Mouse (Mus musculus): Measurements from ENCODE around the gene Gm37240. TPM values are rescaled to one million over a fixed set of nuclear protein-coding genes. Genes with fewer than 3 reads are reported as not detected.
A peak's percentile ranks its signal among the peaks of the same experiment; 100 is the strongest.

Gene Gm37240
- total and polyA plus RNA-seq, 2 experiments from 2014 or later = 0.43 to 1.9 TPM

GRCm38 (mm10) chr3:84926140-84926539 is 961.2 kb downstream of the Gm37240 start:
- WGBS = 88% methylated on average over 5 of the region's 5 CpGs
- H3K9me3 ChIP-seq (ENCODE audit: low read length) = no peaks in the 10 kb centered on the region

DNA sequence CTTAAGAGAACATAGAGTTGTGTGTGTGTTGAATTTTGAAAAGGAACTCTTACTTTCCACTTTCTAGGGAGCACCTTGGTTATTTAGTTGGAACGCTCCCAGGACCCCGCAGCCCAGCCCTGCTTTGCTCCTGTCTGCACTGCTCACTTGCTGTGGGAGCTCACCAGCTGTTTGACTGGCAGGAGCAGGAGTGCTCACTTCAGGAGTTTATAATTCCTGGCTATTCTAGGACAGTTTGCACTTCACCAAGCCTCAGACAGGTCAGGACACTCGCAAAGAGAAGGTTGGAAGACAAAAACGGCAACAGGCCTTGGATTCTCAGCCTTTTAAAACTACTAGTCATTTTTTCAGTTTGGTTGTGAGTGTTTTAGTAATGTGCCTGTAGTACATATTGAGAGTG is 962.1 kb downstream of the Gm37240 start:
- no peak overlapping the region for H3K4me3 ChIP-seq (ENCODE audit: low read depth, low read length)
- no peak overlapping the region for H3K9ac ChIP-seq (replicated peaks; ENCODE audit: low read length, poor library complexity, severe bottlenecking)
- TF ChIP-seq CTCF (IDR thresholded peaks at IDR 0.05) = no peak
- H3K27ac ChIP-seq (ENCODE audit: low read depth, low read length) = no peak overlapping the region
- no peaks in the 10 kb centered on the region for H3K27me3 ChIP-seq (ENCODE audit: insufficient read depth, low read length)
- ATAC-seq (ENCODE audit: low FRiP score) (no peak), DNase-seq (ENCODE audit: low spot score) (no peak)
- no peak overlapping the region for H3K4me2 ChIP-seq (ENCODE audit: low read depth, low read length, poor library complexity, severe bottlenecking)
- H3K36me3 ChIP-seq (ENCODE audit: insufficient read depth, low read length) = no peaks in the 10 kb centered on the region
- 81% methylated on average over 4 of the region's 4 CpGs for WGBS
- no peaks in the 10 kb centered on the region for H3K4me1 ChIP-seq (ENCODE audit: insufficient read depth, low read length)
- H3K9me3 ChIP-seq (ENCODE audit: low read length) = no peaks in the 10 kb centered on the region

More at GRCm38 (mm10) chr3:84926140-84926539, 961.2 kb downstream of the Gm37240 start:
- ATAC-seq (ENCODE audit: low FRiP score) = no peak
- DNase-seq (ENCODE audit: low spot score) = no peak
- TF ChIP-seq CTCF (IDR thresholded peaks at IDR 0.05) = no peak
- Histone ChIP-seq H3K27ac (ENCODE audit: low read depth, low read length) (no peak overlapping the region), H3K36me3 (ENCODE audit: insufficient read depth, low read length) (no peaks in the 10 kb centered on the region), H3K4me3 (ENCODE audit: low read depth, low read length) (no peak overlapping the region), H3K4me2 (ENCODE audit: low read depth, low read length, poor library complexity, severe bottlenecking) (no peak overlapping the region), H3K27me3 (ENCODE audit: insufficient read depth, low read length) (no peaks in the 10 kb centered on the region), H3K9ac (replicated peaks; ENCODE audit: low read length, poor library complexity, severe bottlenecking) (no peak overlapping the region), H3K4me1 (ENCODE audit: insufficient read depth, low read length) (no peaks in the 10 kb centered on the region)

DNA sequence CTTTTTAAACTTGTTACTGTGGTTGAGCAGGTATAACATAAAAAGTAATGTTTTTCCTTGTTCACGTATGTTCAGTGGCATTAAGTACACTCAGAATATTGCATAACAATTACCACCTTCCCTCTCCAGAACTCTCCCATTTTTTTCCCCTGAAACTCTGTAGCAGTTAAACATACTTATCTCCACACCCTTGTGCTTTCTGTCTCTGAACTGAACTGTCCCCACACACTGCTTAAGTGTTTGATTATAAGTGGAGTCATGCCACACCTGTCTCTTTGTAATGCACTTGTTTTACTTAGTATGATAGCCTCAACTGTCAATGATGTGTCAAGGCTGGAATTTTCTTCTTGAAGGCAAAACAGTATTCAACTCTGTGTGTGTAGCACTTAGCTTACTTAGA is 963.6 kb downstream of the Gm37240 start:
- Histone ChIP-seq H3K4me2 (ENCODE audit: low read depth, low read length, poor library complexity, severe bottlenecking) (no peak overlapping the region), H3K36me3 (ENCODE audit: insufficient read depth, low read length) (no peaks in the 10 kb centered on the region), H3K4me3 (ENCODE audit: low read depth, low read length) (no peak overlapping the region), H3K27me3 (ENCODE audit: insufficient read depth, low read length) (no peaks in the 10 kb centered on the region), H3K9ac (replicated peaks; ENCODE audit: low read length, poor library complexity, severe bottlenecking) (no peak overlapping the region), H3K4me1 (ENCODE audit: insufficient read depth, low read length) (no peaks in the 10 kb centered on the region), H3K9me3 (ENCODE audit: low read length) (no peaks in the 10 kb centered on the region), H3K27ac (ENCODE audit: low read depth, low read length) (no peak overlapping the region)
- ATAC-seq (ENCODE audit: low FRiP score) = no peak
- TF ChIP-seq CTCF (IDR thresholded peaks at IDR 0.05) = no peak
- DNase-seq (ENCODE audit: low spot score) = no peak
- WGBS = 98% methylated on average over 1 of the region's 1 CpGs

- TF ChIP-seq CTCF (IDR thresholded peaks at IDR 0.05) = no peak
These were observed 964.1 kb downstream of the Gm37240 start for GRCm38 (mm10) chr3:84923256-84923655.

GRCm38 (mm10) chr3:84921704-84922420 is 965.5 kb downstream of the Gm37240 start:
- Histone ChIP-seq H3K4me1 (ENCODE audit: insufficient read depth, low read length) (no peaks in the 10 kb centered on the region), H3K36me3 (ENCODE audit: insufficient read depth, low read length) (no peaks in the 10 kb centered on the region), H3K9ac (replicated peaks; ENCODE audit: low read length, poor library complexity, severe bottlenecking) (no peak overlapping the region), H3K9me3 (ENCODE audit: low read length) (no peaks in the 10 kb centered on the region), H3K4me3 (ENCODE audit: low read depth, low read length) (no peak overlapping the region), H3K27me3 (ENCODE audit: insufficient read depth, low read length) (no peaks in the 10 kb centered on the region), H3K4me2 (ENCODE audit: low read depth, low read length, poor library complexity, severe bottlenecking) (no peak overlapping the region), H3K27ac (ENCODE audit: low read depth, low read length) (no peak overlapping the region)
- WGBS = 71% methylated on average over 6 of the region's 6 CpGs
- peak; percentile 80 for TF ChIP-seq CTCF (IDR thresholded peaks at IDR 0.05)
- DNase-seq (ENCODE audit: low spot score) (peak; percentile 70), ATAC-seq (ENCODE audit: low FRiP score) (no peak)

More at GRCm38 (mm10) chr3:84923256-84923655, 964.1 kb downstream of the Gm37240 start:
- WGBS = 71% methylated on average over 1 of the region's 1 CpGs
- Histone ChIP-seq H3K36me3 (ENCODE audit: insufficient read depth, low read length) (no peaks in the 10 kb centered on the region), H3K27ac (ENCODE audit: low read depth, low read length) (no peak overlapping the region), H3K4me2 (ENCODE audit: low read depth, low read length, poor library complexity, severe bottlenecking) (no peak overlapping the region), H3K9me3 (ENCODE audit: low read length) (no peaks in the 10 kb centered on the region), H3K9ac (replicated peaks; ENCODE audit: low read length, poor library complexity, severe bottlenecking) (no peak overlapping the region), H3K4me1 (ENCODE audit: insufficient read depth, low read length) (no peaks in the 10 kb centered on the region), H3K27me3 (ENCODE audit: insufficient read depth, low read length) (no peaks in the 10 kb centered on the region), H3K4me3 (ENCODE audit: low read depth, low read length) (no peak overlapping the region)
- DNase-seq (ENCODE audit: low spot score) = no peak
- no peak for ATAC-seq (ENCODE audit: low FRiP score)

GRCm38 (mm10) chr3:84917903-84918679 is 969.2 kb downstream of the Gm37240 start:
- no peaks in the 10 kb centered on the region for H3K27me3 ChIP-seq (ENCODE audit: insufficient read depth, low read length)
- H3K4me3 ChIP-seq (ENCODE audit: low read depth, low read length) = no peak overlapping the region
- H3K4me1 ChIP-seq (ENCODE audit: insufficient read depth, low read length) = no peaks in the 10 kb centered on the region
- DNase-seq (ENCODE audit: low spot score) (no peak), ATAC-seq (ENCODE audit: low FRiP score) (no peak)
- H3K36me3 ChIP-seq (ENCODE audit: insufficient read depth, low read length) = no peaks in the 10 kb centered on the region
- H3K9me3 ChIP-seq (ENCODE audit: low read length) = no peaks in the 10 kb centered on the region
- 77% methylated on average over 9 of the region's 9 CpGs for WGBS
- H3K27ac ChIP-seq (ENCODE audit: low read depth, low read length) = no peak overlapping the region
- no peak overlapping the region for H3K4me2 ChIP-seq (ENCODE audit: low read depth, low read length, poor library complexity, severe bottlenecking)
- H3K9ac ChIP-seq (replicated peaks; ENCODE audit: low read length, poor library complexity, severe bottlenecking) = no peak overlapping the region
- TF ChIP-seq CTCF (IDR thresholded peaks at IDR 0.05) = no peak

Data from midbrain, postnatal 0 days (tissue).